ENCODE assay signal across 10 mouse cellular contexts in genomic region chr2:165999790-166000189, GRCm38 (mm10). TPM values are rescaled to one million over a fixed set of nuclear protein-coding genes. Genes with fewer than 3 reads are reported as not detected.
A peak's percentile ranks its signal among the peaks of the same experiment; 100 is the strongest.
DNase-seq lines count a peak whose midpoint lies in the region; ATAC-seq lines count a peak whose summit lies in the region.
"Had no signal": no experiment of that assay in that cellular context is flagged by ENCODE, and none has a peak within 500 bp of the region (broad histone marks: within the 10 kb centered on the region; RNA-seq: fewer than 3 reads in every experiment).

No protein-coding gene starts in this region.

- no peaks in the 10 kb centered on the region for H3K27me3 ChIP-seq in megakaryocyte, embryonic 14.5 days (replicated peaks)
- H3K27me3 ChIP-seq in forebrain, embryonic 14.5 days (replicated peaks; ENCODE audit: control insufficient read depth, insufficient read depth, low read length): no peaks in the 10 kb centered on the region
- H3K27me3 ChIP-seq in stomach, embryonic 14.5 days (ENCODE audit: control insufficient read depth, insufficient read depth, low read length): no peaks in the 10 kb centered on the region
- H3K27me3 ChIP-seq: neural tube, embryonic 13.5 days had no signal

- no peak overlapping the region for H3K9ac ChIP-seq in forebrain, embryonic 14.5 days (ENCODE audit: low read length)
- H3K9ac ChIP-seq in stomach, embryonic 14.5 days (replicated peaks; ENCODE audit: low read depth, low read length): no peak overlapping the region
- H3K9ac ChIP-seq: neural tube, embryonic 13.5 days had no signal

- H3K4me3 ChIP-seq in megakaryocyte, embryonic 14.5 days (replicated peaks): peak overlapping the region; percentile 65
- H3K4me3 ChIP-seq in forebrain, embryonic 14.5 days (ENCODE audit: low read depth, low read length): no peak overlapping the region
- no peak overlapping the region for H3K4me3 ChIP-seq in stomach, embryonic 14.5 days (ENCODE audit: low read depth, low read length)
- H3K4me3 ChIP-seq: neural tube, embryonic 13.5 days had no signal

- no peak overlapping the region for H3K4me2 ChIP-seq in forebrain, embryonic 14.5 days (ENCODE audit: low read length)
- no peak overlapping the region for H3K4me2 ChIP-seq in stomach, embryonic 14.5 days (replicated peaks; ENCODE audit: low read depth, low read length)

- H3K4me1 ChIP-seq in megakaryocyte, embryonic 14.5 days: peaks cover 91% of the 10 kb centered on the region
- peaks cover 22% of the 10 kb centered on the region for H3K4me1 ChIP-seq in forebrain, embryonic 14.5 days (ENCODE audit: control insufficient read depth, insufficient read depth, low read length)
- peaks cover 26% of the 10 kb centered on the region for H3K4me1 ChIP-seq in stomach, embryonic 14.5 days (ENCODE audit: control insufficient read depth, insufficient read depth, low read length)

- peaks cover 37% of the 10 kb centered on the region for H3K36me3 ChIP-seq in megakaryocyte, embryonic 14.5 days (replicated peaks; ENCODE audit: low read length)
- no peaks in the 10 kb centered on the region for H3K36me3 ChIP-seq in forebrain, embryonic 14.5 days (ENCODE audit: control insufficient read depth, insufficient read depth, low read length)
- H3K36me3 ChIP-seq in stomach, embryonic 14.5 days (ENCODE audit: control insufficient read depth, insufficient read depth, low read length): no peaks in the 10 kb centered on the region
- H3K36me3 ChIP-seq: neural tube, embryonic 13.5 days had no signal

- ATAC-seq in megakaryocyte, adult 5-6 weeks (ENCODE audit: poor library complexity, severe bottlenecking): no peak
- ATAC-seq in forebrain, embryonic 14.5 days: no peak
- ATAC-seq in stomach, embryonic 14.5 days (ENCODE audit: insufficient number of reproducible peaks, insufficient read depth, low FRiP score, low read depth): no peak

- no peaks in the 10 kb centered on the region for H3K9me3 ChIP-seq in megakaryocyte, embryonic 14.5 days
- no peaks in the 10 kb centered on the region for H3K9me3 ChIP-seq in forebrain, embryonic 14.5 days (replicated peaks; ENCODE audit: control insufficient read depth, low read length)
- H3K9me3 ChIP-seq in stomach, embryonic 14.5 days (ENCODE audit: control insufficient read depth, low read depth, low read length): no peaks in the 10 kb centered on the region
- H3K9me3 ChIP-seq: neural tube, embryonic 13.5 days had no signal

- no peak overlapping the region for H3K27ac ChIP-seq in forebrain, embryonic 14.5 days (ENCODE audit: low read depth, low read length)
- H3K27ac ChIP-seq in stomach, embryonic 14.5 days (ENCODE audit: low read length): peak overlapping the region; percentile 29; the same call in 1 of the 2 replicates
- H3K27ac ChIP-seq: neural tube, embryonic 13.5 days had no signal

- WGBS in forebrain, embryonic 14.5 days: 5% methylated on average over 5 of the region's 5 CpGs
- WGBS in stomach, embryonic 14.5 days: 10% methylated on average over 5 of the region's 5 CpGs

- peak; percentile 27 for DNase-seq in forebrain, embryonic 14.5 days (ENCODE audit: low spot score)
- peak; percentile 73 for DNase-seq in kidney, postnatal 10 days
- no peak for DNase-seq in lung, postnatal 14 days
- no peak for DNase-seq in cerebellum, adult 11-12 months
- no peak for DNase-seq in right cerebral cortex, adult 2 months (ENCODE audit: low spot score in 2 of 2)
- DNase-seq: thymus, adult 18-20 months had no signal

RNA-seq across cellular contexts. Expression of gene Ncoa3, which starts 7.4 kb away (rescaled TPM):
- polyA plus RNA-seq in megakaryocyte, embryonic 14.5 days (2012; ENCODE audit: insufficient read depth, low replicate concordance): 22.7 and 35.4 TPM in 2 replicates
- total RNA-seq in megakaryocyte, adult 5-6 weeks (2015): 50.7 and 54.8 TPM in 2 replicates
- 55.7 and 59.8 TPM in 2 replicates for total RNA-seq in megakaryocyte, adult 5-6 weeks (2017)
- 9.3 and 12.8 TPM in 2 replicates for polyA plus RNA-seq in forebrain, embryonic 14.5 days (2014; fragmentation: Nextera tagmentation; extraction: Ambion mirVana)
- 22.8 and 25.7 TPM in 2 replicates for polyA plus RNA-seq in stomach, embryonic 14.5 days (2014; fragmentation: Nextera tagmentation; extraction: Ambion mirVana)

Comparison
In these comparisons a context has a peak if more than half of its experiments do, and no peak if none do; other contexts are left out.
1. DNase-seq: peak in forebrain, embryonic 14.5 days (single experiment) and kidney, postnatal 10 days (single experiment); none in lung, postnatal 14 days (single experiment), cerebellum, adult 11-12 months (single experiment) and right cerebral cortex, adult 2 months (0 of 2).